Mouse (Mus musculus) liver, embryonic 15.5 days (tissue): ENCODE measurements around the gene Gmpr. TPM values are rescaled to one million over a fixed set of nuclear protein-coding genes. Genes with fewer than 3 reads are reported as not detected.

Source experiments
- ATAC-seq: fragments of 200-750 bp; cut with Nextera tagmentation; 2 replicates; pipeline ENCODE4 v1.8.0; 2017; ENCODE audit warnings: moderate number of reproducible peaks, mild to moderate bottlenecking, moderate library complexity; ENCODE audit not compliant: insufficient read depth
- H3K27ac ChIP-seq: fragments of 300-500 bp; sonication (generic); replicated peaks from 2 replicates; pipeline ENCODE4 v1.5.1; 2015; ENCODE audit warnings: mild to moderate bottlenecking, inconsistent platforms
- H3K27me3 ChIP-seq: fragments of 300-500 bp; sonication (generic); 2 replicates; pipeline ENCODE4 v1.6.1; 2015; ENCODE audit warnings: mild to moderate bottlenecking, inconsistent platforms
- H3K36me3 ChIP-seq: fragments of 300-500 bp; sonication (generic); replicated peaks from 2 replicates; pipeline ENCODE4 v1.6.1; 2015; ENCODE audit warnings: moderate library complexity, mild to moderate bottlenecking, inconsistent platforms
- H3K4me1 ChIP-seq: fragments of 300-500 bp; sonication (generic); replicated peaks from 2 replicates; pipeline ENCODE4 v1.6.1; 2015; ENCODE audit warnings: inconsistent platforms
- H3K4me2 ChIP-seq: fragments of 300-500 bp; sonication (generic); 2 replicates; pipeline ENCODE4 v1.6.1; 2015; ENCODE audit warnings: moderate library complexity, mild to moderate bottlenecking, inconsistent platforms
- H3K4me3 ChIP-seq: fragments of 300-500 bp; sonication (generic); replicated peaks from 2 replicates; pipeline ENCODE4 v1.5.1; 2015; ENCODE audit warnings: mild to moderate bottlenecking, inconsistent platforms
- H3K9ac ChIP-seq: fragments of 300-500 bp; sonication (generic); 2 replicates; pipeline ENCODE4 v1.6.1; 2015; ENCODE audit warnings: moderate library complexity, mild to moderate bottlenecking, inconsistent platforms
- H3K9me3 ChIP-seq: fragments of 300-500 bp; sonication (generic); replicated peaks from 2 replicates; pipeline ENCODE4 v1.6.1; 2016; ENCODE audit warnings: inconsistent platforms
- WGBS: fragments of 180-500 bp; shearing (Covaris S2); methylation state at CpG from one replicate; pipeline ENCODE4 v1.1.7; 2015; ENCODE audit warnings: mixed read lengths; ENCODE audit not compliant: insufficient replicate concordance; 5-methylcytosine and 5-hydroxymethylcytosine counted together
- polyA plus RNA-seq: library from polyadenylated mRNA; unstranded; fragments of >200 nt; fragmentation: Nextera tagmentation; extraction: Ambion mirVana; gene quantifications from 2 replicates; pipeline ENCODE4 v1.2.1, GENCODE M21; 2015

The Gmpr gene
- polyA plus RNA-seq, 1 experiment from 2014 or later = 265 TPM

GRCm38 (mm10) chr13:45572768-45573167, 65.5 kb downstream of the Gmpr start:
- Histone ChIP-seq H3K9ac (no peak overlapping the region), H3K36me3 (no peaks in the 10 kb centered on the region), H3K27me3 (no peaks in the 10 kb centered on the region), H3K4me2 (no peak overlapping the region), H3K4me3 (no peak overlapping the region), H3K27ac (no peak overlapping the region), H3K4me1 (peaks cover 14% of the 10 kb centered on the region), H3K9me3 (no peaks in the 10 kb centered on the region)
- ATAC-seq = no peak
- WGBS = 25% methylated on average over 4 of the region's 4 CpGs

- no peaks in the 10 kb centered on the region for H3K36me3 ChIP-seq
- H3K9me3 ChIP-seq = no peaks in the 10 kb centered on the region
- no peak overlapping the region for H3K4me2 ChIP-seq
- ATAC-seq = no peak
- H3K27me3 ChIP-seq = no peaks in the 10 kb centered on the region
- H3K4me1 ChIP-seq = peaks cover 14% of the 10 kb centered on the region
- H3K27ac ChIP-seq = no peak overlapping the region
- H3K9ac ChIP-seq = no peak overlapping the region
- no peak overlapping the region for H3K4me3 ChIP-seq
- 67% methylated on average over 4 of the region's 4 CpGs for WGBS
These were observed 68.9 kb downstream of the Gmpr start for GRCm38 (mm10) chr13:45576185-45576584.

- no peaks in the 10 kb centered on the region for H3K9me3 ChIP-seq
- peaks cover 4% of the 10 kb centered on the region; the same call in 1 of the 2 replicates for H3K4me1 ChIP-seq
- H3K27ac ChIP-seq = no peak overlapping the region
- H3K9ac ChIP-seq = no peak overlapping the region
- 56% methylated on average over 5 of the region's 5 CpGs for WGBS
- ATAC-seq = no peak
- H3K4me3 ChIP-seq = no peak overlapping the region
- no peaks in the 10 kb centered on the region for H3K27me3 ChIP-seq
- no peak overlapping the region for H3K4me2 ChIP-seq
- H3K36me3 ChIP-seq = no peaks in the 10 kb centered on the region
These were observed 70.1 kb downstream of the Gmpr start for GRCm38 (mm10) chr13:45577366-45577765.

- H3K27ac ChIP-seq = no peak overlapping the region
- H3K4me1 ChIP-seq = no peaks in the 10 kb centered on the region
- H3K4me2 ChIP-seq = no peak overlapping the region
- no peak overlapping the region for H3K9ac ChIP-seq
- H3K4me3 ChIP-seq = no peak overlapping the region
- no peaks in the 10 kb centered on the region for H3K27me3 ChIP-seq
- H3K36me3 ChIP-seq = no peaks in the 10 kb centered on the region
- ATAC-seq = no peak
- 39% methylated on average over 2 of the region's 2 CpGs for WGBS
- H3K9me3 ChIP-seq = no peaks in the 10 kb centered on the region
These were observed 70.5 kb downstream of the Gmpr start for GRCm38 (mm10) chr13:45577784-45578183.

- H3K27ac ChIP-seq = no peak overlapping the region
These were observed 72.5 kb downstream of the Gmpr start for GRCm38 (mm10) chr13:45579751-45580150.

GRCm38 (mm10) chr13:45582294-45582693, 75.0 kb downstream of the Gmpr start:
- 72% methylated on average over 12 of the region's 12 CpGs for WGBS
- Histone ChIP-seq H3K27me3 (no peaks in the 10 kb centered on the region), H3K36me3 (no peaks in the 10 kb centered on the region), H3K4me2 (no peak overlapping the region), H3K9me3 (no peaks in the 10 kb centered on the region), H3K27ac (no peak overlapping the region), H3K4me3 (no peak overlapping the region), H3K9ac (no peak overlapping the region), H3K4me1 (no peaks in the 10 kb centered on the region)
- no peak for ATAC-seq

More at GRCm38 (mm10) chr13:45579751-45580150, 72.5 kb downstream of the Gmpr start:
- no peak for ATAC-seq
- no peaks in the 10 kb centered on the region for H3K36me3 ChIP-seq
- H3K27me3 ChIP-seq = no peaks in the 10 kb centered on the region
- H3K9me3 ChIP-seq = no peaks in the 10 kb centered on the region
- H3K4me2 ChIP-seq = no peak overlapping the region
- 59% methylated on average over 3 of the region's 3 CpGs for WGBS
- no peak overlapping the region for H3K9ac ChIP-seq
- H3K4me1 ChIP-seq = no peaks in the 10 kb centered on the region
- no peak overlapping the region for H3K4me3 ChIP-seq

GRCm38 (mm10) chr13:45583061-45583460, 75.8 kb downstream of the Gmpr start:
- WGBS = 71% methylated on average over 5 of the region's 5 CpGs
- no peak overlapping the region for H3K27ac ChIP-seq

GRCm38 (mm10) chr13:45590898-45591297, 83.7 kb downstream of the Gmpr start:
- Histone ChIP-seq H3K36me3 (no peaks in the 10 kb centered on the region), H3K27me3 (no peaks in the 10 kb centered on the region), H3K4me3 (no peak overlapping the region), H3K9ac (no peak overlapping the region), H3K4me2 (no peak overlapping the region), H3K27ac (no peak overlapping the region), H3K9me3 (no peaks in the 10 kb centered on the region), H3K4me1 (no peaks in the 10 kb centered on the region)
- no peak for ATAC-seq

More at GRCm38 (mm10) chr13:45583061-45583460, 75.8 kb downstream of the Gmpr start:
- Histone ChIP-seq H3K27me3 (no peaks in the 10 kb centered on the region), H3K4me1 (no peaks in the 10 kb centered on the region), H3K4me3 (no peak overlapping the region), H3K4me2 (no peak overlapping the region), H3K36me3 (no peaks in the 10 kb centered on the region), H3K9ac (no peak overlapping the region), H3K9me3 (no peaks in the 10 kb centered on the region)
- no peak for ATAC-seq

GRCm38 (mm10) chr13:45593914-45594313, 86.7 kb downstream of the Gmpr start:
- H3K27me3 ChIP-seq = no peaks in the 10 kb centered on the region
- no peak overlapping the region for H3K4me3 ChIP-seq
- WGBS = 52% methylated on average over 1 of the region's 1 CpGs
- no peak overlapping the region for H3K27ac ChIP-seq
- no peak overlapping the region for H3K9ac ChIP-seq
- H3K4me2 ChIP-seq = no peak overlapping the region
- H3K9me3 ChIP-seq = no peaks in the 10 kb centered on the region
- H3K36me3 ChIP-seq = no peaks in the 10 kb centered on the region
- ATAC-seq = no peak
- no peaks in the 10 kb centered on the region for H3K4me1 ChIP-seq

GRCm38 (mm10) chr13:45595416-45595815, 88.2 kb downstream of the Gmpr start:
- 72% methylated on average over 7 of the region's 7 CpGs for WGBS
- no peak overlapping the region for H3K9ac ChIP-seq
- H3K27ac ChIP-seq = no peak overlapping the region
- H3K4me3 ChIP-seq = no peak overlapping the region
- no peaks in the 10 kb centered on the region for H3K9me3 ChIP-seq
- no peak overlapping the region for H3K4me2 ChIP-seq
- H3K4me1 ChIP-seq = no peaks in the 10 kb centered on the region
- H3K36me3 ChIP-seq = no peaks in the 10 kb centered on the region
- no peaks in the 10 kb centered on the region for H3K27me3 ChIP-seq
- ATAC-seq = no peak

- Histone ChIP-seq H3K9ac (no peak overlapping the region), H3K27ac (no peak overlapping the region), H3K36me3 (no peaks in the 10 kb centered on the region), H3K9me3 (no peaks in the 10 kb centered on the region), H3K4me3 (no peak overlapping the region), H3K27me3 (no peaks in the 10 kb centered on the region), H3K4me2 (no peak overlapping the region), H3K4me1 (no peaks in the 10 kb centered on the region)
- WGBS = 72% methylated on average over 2 of the region's 2 CpGs
- ATAC-seq = no peak
These were observed 92.6 kb downstream of the Gmpr start for GRCm38 (mm10) chr13:45599831-45600230.

GRCm38 (mm10) chr13:45600443-45600842, 93.2 kb downstream of the Gmpr start:
- H3K9ac ChIP-seq = no peak overlapping the region
- H3K36me3 ChIP-seq = no peaks in the 10 kb centered on the region
- no peak overlapping the region for H3K4me3 ChIP-seq
- no peak for ATAC-seq
- no peak overlapping the region for H3K27ac ChIP-seq
- H3K4me2 ChIP-seq = no peak overlapping the region
- H3K4me1 ChIP-seq = no peaks in the 10 kb centered on the region
- H3K9me3 ChIP-seq = no peaks in the 10 kb centered on the region
- 31% methylated on average over 6 of the region's 6 CpGs for WGBS
- no peaks in the 10 kb centered on the region for H3K27me3 ChIP-seq
